Mouse (Mus musculus): ENCODE measurements around the gene Hivep1.

The Hivep1 gene

DNA sequence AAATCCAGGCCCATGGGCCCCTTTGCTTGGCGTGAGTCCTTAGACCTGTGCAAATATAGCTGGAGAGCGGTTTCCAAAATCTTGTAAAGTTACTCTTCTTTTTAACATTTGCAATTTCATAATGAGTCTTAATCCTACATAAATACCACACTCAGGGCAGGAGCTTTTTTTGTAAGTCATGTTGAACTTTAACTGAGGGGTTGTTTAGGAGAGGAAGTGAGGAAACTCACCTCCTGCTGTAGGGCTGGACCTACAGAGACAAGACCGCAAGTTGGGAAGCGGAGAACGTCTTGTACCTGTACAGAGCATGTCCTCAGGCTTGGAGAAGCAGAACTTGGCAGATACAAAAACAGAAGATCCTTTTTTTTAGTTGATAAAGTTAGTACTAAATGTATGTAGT lies 23.7 kb downstream of the Hivep1 start:
- DNase-seq (ENCODE audit: low read depth, low spot score): no peak

GRCm38 (mm10) chr13:42076751-42077302 lies 25.0 kb downstream of the Hivep1 start:
- no peak for DNase-seq (ENCODE audit: low read depth, low spot score)

- DNase-seq (ENCODE audit: low read depth, low spot score): no peak
Observed at GRCm38 (mm10) chr13:42077629-42078028, 25.8 kb downstream of the Hivep1 start.

GRCm38 (mm10) chr13:42080131-42080916 lies 28.5 kb downstream of the Hivep1 start:
- DNase-seq (ENCODE audit: low read depth, low spot score): no peak

DNA sequence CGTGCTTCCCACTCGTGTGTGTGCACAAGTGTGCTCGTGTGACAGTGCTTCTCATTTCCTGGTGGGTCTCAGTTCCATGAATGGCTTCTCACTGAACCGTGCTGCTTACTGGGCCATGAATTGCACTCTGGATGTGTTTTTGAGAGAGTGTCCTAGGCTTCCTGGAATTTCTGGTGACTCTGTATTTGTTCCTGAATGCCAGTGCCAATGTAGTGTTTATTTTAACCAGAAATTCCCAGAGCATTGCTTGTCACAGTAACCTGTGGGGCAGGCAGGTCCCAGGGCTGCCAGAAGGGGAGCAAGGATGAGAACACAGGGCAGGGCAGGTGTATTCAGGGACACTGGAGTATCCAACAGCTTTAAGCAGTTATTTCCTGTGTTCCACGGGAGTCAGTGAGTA lies 36.5 kb downstream of the Hivep1 start:
- DNase-seq (ENCODE audit: low read depth, low spot score): no peak

DNA sequence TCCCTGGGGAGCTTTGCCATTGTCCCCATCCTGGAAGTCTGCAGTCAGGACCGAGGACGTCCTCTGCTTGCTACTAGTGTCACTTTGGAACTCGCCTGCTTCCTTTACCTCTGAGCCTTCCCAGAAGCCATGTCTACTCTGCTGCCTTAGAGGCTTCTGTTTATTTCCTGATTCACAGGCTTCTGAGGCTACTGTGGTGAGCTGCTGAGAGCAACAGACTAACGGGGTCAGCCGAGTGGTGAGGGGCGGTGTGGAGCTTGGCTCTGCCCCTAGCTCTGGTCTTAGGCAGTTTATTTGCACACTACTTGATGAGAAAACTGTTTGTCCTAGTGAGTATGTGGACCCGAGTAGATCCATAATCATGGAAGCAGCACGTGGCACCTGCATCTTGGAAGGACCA lies 37.2 kb downstream of the Hivep1 start:
- no peak for DNase-seq (ENCODE audit: low read depth, low spot score)

GRCm38 (mm10) chr13:42090751-42091150 lies 38.9 kb downstream of the Hivep1 start:
- no peak for DNase-seq (ENCODE audit: low read depth, low spot score)

GRCm38 (mm10) chr13:42092392-42093139 lies 40.7 kb downstream of the Hivep1 start:
- DNase-seq (ENCODE audit: low read depth, low spot score): no peak

DNA sequence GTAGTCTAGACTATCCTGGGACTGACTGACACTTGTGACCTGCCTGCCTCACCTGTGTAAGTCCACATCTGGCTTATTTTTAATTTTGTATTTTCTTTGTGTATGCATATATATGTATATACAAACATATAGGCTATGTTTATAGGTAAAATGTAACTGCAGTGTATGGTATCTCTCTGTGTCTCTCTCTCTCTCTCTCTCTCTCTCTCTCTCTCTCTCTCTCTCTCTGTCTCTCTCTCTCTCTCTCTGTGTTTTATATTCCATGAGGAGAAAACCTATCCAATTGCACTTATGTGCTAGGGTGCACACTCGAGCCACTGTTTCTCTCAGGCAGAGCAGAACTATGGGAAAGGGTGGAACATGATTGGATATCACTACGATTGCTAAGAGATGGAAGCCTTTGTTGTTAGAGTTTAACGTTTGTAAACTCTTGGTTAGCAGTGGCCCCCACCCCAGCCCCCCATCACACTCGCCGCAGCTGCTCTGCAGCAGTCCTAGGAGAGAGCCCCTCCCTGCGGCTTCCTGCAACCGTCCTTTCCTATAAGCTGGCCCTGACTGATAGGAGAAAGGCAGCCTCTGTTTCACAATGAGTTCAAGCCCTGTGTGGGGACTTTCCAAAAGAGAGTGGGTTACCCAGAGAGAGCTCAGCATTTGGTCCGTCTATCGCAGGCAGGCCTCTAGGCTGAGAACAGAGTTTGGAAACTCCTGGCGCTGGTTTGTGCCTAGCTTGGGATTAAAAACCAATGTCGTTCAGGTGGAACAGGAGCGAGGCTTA lies 41.6 kb downstream of the Hivep1 start:
- no peak for DNase-seq (ENCODE audit: low read depth, low spot score)

GRCm38 (mm10) chr13:42095826-42096515 lies 44.1 kb downstream of the Hivep1 start:
- no peak for DNase-seq (ENCODE audit: low read depth, low spot score)

GRCm38 (mm10) chr13:42097109-42097508 lies 45.3 kb downstream of the Hivep1 start:
- no peak for DNase-seq (ENCODE audit: low read depth, low spot score)

DNA sequence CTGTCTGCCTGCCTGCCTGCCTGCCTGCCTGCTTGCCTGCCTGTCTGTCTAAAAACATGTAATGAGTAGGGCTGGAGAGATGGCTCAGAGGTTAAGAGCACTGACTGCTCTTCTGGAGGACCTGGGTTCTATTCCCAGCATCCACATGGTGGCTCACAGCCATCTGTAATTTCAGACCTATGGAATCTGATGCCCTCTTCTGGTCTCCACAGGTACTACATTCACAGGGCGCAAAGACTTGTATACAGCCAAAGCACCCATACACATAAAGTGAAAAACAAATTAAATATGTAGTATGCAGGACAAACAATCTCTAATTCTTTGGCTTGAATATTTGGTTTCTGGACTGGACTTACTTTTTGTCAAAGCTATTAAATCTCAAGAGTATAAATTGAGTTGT lies 46.7 kb downstream of the Hivep1 start:
- peak; percentile 64 for DNase-seq (ENCODE audit: low read depth, low spot score)

GRCm38 (mm10) chr13:42099523-42099922 lies 47.7 kb downstream of the Hivep1 start:
- DNase-seq (ENCODE audit: low read depth, low spot score): no peak

DNA sequence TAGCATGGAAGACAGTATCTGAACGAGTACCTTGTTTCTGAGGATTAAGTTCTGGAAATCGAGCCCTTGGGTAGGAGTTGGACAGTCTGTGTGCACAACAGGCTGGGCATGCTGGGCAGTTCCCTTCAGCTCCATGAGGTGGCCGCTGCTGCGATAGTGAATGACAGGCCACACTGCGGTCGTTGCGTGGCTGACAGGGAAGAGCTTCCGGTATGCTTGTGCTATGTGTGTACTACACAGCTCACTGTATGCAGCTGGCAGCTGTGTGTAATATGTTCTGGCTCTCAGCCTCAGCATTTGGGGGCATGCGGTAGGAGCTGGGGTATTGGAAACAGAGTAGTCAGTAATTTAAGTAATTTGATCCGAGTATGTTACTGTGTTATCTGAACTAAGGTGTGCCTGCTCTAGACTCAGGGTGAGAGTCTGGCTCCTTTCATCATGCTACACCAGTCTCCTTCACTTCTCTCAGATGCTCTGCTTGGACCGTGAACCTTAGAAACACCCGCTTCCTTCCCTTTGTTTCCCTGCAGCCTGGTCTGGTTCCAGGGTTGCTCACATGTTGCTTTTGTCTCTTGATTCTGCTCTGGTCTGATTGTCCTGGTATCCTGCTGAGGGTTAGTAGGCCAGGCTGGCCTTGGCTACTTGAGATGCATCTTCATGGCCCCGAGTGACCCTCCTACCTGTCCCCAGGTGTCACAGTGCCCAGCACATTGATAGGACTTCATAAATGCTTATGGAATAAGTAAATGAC lies 49.8 kb downstream of the Hivep1 start:
- DNase-seq (ENCODE audit: low read depth, low spot score): no peak

DNA sequence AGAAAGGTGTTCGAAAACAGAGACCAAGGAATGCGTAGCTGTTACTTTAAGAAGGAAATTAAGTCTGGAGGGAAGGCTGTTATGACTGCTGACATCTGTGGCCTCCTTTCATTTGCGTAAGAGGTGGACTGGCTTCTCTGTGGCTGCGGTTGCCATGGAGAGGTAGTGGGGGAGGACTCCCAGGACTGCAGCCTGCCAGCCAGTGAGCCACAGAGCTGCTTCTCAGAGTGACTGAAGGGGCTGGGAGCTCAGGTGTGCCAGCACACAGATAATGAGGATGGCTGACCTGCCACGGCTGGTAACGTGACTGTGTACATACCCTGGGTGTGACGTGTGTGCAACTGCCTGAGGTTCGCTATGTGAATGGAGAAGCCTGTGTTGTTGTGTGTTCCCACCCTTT lies 51.2 kb downstream of the Hivep1 start:
- DNase-seq (ENCODE audit: low read depth, low spot score): peak; percentile 6

DNA sequence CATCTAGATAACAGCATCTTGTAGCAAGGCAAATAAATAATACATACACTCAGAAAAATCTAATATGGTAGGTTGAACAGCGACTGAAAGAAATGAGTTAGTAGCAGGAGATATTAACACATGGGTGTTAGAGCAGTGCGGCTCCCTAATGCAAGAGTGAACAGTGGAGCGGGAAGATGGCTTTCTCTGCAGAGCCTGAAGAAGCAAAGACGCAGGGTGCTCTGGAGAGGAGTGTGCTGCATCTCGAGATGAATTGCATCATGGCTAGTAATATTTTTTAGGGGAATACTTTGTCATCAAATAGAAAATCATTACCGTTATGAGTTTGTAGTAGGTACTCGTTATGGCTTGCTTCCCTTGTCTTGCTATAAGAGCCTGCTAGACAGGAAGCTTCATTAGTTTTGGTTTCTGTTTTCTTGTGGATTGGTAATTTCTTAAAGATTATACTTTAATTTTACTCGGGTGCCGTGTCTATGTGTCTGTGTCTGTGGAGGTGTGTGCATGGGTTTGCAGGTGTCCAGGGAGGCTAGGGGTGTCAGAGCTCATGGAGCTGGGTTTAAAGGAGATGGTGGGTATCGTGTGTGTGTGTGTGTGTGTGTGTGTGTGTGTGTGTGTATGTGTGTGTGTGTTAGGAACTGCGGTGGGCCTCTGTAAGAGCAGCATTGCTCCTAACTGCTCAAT lies 51.8 kb downstream of the Hivep1 start:
- DNase-seq (ENCODE audit: low read depth, low spot score): no peak

- no peak for DNase-seq (ENCODE audit: low read depth, low spot score)
Observed at GRCm38 (mm10) chr13:42104371-42104770, 52.5 kb downstream of the Hivep1 start.

- DNase-seq (ENCODE audit: low read depth, low spot score): no peak
Observed at GRCm38 (mm10) chr13:42108483-42109215, 56.8 kb downstream of the Hivep1 start.

GRCm38 (mm10) chr13:42110416-42110815 lies 58.6 kb downstream of the Hivep1 start:
- DNase-seq (ENCODE audit: low read depth, low spot score): no peak

Data from ES-CJ7 (cell line).